Mouse (Mus musculus) layer of hippocampus, adult 11-12 months (tissue): ENCODE data around the gene Chadl.

Source experiments
- DNase-seq: peaks from one replicate; pipeline ENCODE4 v3.0.0; 2022; ENCODE audit warnings: low spot score

Gene Chadl

DNA sequence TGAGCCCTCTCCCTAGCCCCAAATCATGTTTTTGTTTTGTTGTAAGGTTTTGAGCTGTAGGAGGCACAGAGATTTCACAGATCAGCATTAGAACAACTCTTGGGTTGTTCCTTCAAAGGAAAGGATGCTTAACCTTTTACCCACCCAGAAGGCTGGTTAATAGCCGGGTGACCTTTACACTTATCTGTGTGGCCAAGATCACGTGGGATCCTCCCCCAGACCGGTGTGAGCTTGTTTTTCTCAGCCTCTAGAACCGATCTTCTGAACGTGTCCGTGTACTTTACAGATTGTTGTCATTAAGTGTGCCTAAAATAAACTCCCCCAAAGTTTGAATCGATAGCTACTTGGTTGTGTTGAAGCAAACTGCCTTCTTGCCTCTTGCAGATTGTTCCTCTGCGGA, 3.5 kb upstream of the Chadl start:
- DNase-seq: no peak

DNA sequence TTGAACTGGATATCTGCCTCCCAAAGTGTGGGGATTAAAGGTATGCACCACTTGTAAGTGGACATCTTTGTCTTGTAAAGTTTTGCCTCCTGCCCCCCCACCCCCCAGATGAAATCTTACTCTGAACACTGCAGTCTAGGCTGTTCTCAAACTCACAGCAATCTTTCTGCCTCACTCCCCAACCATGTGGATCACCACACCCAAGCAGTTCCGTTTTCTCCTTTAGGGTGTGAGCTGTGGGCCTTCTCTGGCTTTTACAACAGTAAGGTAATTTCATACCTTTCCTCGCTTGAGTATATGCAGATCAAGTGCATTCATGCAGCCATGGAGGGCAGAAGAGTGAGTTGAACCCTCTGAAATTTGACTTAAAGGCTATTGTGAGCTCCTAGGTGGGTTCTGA, 3.1 kb upstream of the Chadl start:
- DNase-seq: no peak

DNA sequence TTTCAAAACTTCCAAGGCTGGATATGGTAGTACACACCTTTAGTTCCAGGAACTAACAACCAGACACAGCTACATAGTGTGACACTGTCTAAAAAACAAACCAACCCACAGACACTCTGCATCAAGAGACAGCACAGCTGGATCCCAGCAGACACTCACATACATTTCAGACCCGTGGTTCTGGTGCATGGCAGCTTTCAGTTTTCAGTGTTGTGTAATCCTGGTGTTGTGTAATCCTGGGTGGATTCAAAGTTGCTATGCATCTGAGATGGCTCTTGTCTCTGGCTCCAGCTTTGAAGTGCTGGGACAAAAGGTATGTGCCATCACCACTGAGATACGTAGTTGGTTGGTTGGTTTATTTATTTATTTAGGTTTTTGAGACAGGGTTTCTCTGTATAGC, 1.4 kb upstream of the Chadl start:
- no peak for DNase-seq

DNA sequence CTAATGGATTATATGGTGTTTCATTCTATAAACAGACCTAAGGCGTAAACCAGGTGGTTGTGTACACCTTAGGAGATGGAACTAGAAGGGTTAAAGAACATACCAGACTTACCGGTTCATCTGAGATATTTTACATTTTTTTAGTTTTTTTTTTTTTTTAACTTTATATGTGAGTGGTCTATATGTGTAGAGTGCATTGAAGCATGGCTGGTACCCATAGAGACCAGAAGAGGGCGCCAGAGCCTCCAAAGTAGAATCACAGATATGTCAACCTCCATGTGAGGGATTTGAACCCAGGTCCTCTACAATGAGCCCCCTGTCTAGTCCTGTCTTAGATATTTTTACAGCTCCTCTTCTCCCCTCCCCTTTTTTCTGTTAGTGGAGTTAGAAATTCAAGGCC, 760 bp upstream of the Chadl start:
- DNase-seq: peak; percentile 57

DNA sequence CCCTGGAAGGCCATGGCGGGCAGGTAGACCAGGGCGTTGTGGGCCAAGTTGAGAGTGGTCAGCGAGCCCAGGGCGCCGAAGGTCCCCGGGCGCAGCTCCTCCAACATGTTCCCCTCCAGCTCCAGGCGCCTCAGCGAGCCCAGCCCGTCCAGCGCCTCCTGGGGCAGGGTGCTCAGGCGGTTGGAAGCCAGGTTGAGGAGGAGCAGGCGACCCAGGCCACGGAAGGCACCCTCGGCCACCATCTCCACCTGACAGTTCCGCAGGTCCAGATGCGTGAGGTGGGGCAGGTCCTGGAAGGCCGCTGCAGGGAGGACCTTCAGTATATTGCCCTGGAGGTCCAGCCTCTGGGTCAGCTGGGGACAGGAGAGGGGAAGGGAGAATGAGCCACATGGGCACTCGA, 2.2 kb downstream of the Chadl start:
- DNase-seq: no peak

DNA sequence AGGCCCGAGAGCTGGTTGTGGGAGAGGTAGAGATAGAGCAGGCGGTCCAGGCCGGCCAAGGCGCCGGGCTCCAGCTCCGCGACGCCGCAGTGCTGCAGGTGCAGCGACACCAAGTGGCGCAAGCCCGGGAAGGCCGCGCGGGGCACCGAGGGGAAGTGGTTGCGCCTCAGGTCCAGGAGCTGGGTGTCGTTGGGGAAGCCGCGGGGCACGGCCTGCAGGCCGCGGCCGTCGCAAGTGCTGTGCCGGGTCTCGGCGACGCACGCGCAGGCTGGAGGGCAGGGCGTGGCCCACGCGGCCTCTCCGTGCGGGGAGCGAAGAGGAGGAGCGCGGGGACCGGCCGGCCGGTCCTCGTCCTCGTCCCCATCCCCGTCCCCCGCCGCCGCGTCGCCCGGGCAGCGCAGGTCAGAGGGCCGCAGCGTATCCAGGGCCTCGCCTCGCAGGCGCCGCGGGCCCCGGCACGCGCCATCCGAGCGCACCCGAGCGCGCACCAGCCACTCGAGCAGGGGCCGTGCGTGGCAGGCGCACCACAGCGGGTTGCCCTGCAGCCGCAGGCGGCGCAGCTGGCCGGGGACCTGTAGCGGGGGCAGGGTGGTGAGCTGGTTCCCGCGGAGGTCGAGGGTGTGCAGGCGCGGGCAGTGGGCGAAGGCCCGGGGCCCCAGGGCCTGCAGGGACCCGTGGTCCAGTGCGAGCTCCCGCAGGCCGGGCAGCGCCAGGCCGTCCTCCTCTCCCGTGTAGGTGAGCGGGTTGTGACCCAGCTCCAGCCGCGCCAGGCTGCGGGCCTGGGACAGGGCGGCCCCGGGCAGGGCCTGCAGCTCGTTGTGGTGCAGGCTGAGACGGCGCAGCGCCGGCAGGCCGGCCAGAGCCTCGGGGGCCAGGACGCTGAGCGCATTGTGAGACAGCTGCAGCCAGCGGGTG, 2.9 kb downstream of the Chadl start:
- peak; percentile 79 for DNase-seq

DNA sequence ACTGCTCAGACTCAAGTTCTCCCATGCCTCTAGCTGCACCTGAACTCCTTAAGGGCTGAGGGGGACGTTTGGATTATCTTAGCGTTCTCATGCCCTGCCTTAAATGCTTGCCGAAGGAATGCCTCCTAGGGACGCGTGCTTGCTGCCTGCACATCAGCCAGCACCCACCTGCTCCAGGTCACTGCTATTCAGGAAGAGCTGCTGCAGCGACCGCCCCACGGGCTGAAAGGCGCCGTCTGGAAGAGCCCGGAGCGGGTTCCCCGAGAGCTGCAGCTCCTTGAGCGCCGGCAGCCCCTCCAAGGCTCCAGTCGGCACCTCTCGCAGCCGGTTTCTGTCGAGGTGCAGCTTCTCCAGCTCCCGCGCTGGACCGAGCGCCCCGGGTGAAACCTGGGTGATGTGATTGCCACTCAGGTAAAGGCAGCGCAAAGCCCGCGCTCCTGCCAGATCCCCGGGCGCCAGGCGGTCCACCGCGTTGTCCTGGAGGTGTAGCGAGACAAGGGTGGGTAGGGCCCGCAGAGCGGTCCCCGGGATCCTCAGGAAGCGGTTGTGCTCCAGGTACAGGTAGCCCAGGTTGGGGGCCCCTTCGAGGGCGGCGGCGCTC, 3.6 kb downstream of the Chadl start:
- DNase-seq: no peak

DNA sequence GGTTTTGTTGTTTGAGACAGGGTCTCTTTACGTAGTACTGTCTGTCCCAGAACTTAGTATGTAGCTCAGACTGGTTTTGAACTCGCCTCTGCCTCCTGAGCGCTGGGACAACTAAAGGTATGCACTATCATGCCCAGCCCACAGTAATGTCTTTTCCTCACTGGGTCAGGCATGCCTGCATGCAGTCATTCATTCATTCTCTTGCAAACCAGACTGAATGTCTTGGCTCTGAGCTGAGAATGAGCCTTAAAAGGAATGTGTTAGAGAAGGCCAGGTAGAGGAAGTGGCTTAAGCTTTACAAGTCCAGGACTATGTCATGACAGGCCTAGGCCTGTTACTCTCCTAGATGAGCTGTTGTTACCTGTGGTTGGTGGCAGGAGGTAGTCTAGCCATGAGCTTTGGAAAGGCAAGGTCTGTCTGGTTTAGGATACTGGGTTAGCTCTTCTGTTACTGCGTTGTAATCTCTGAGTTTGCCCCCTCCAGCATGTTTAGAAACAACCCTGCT, 16.7 kb downstream of the Chadl start:
- no peak for DNase-seq

DNA sequence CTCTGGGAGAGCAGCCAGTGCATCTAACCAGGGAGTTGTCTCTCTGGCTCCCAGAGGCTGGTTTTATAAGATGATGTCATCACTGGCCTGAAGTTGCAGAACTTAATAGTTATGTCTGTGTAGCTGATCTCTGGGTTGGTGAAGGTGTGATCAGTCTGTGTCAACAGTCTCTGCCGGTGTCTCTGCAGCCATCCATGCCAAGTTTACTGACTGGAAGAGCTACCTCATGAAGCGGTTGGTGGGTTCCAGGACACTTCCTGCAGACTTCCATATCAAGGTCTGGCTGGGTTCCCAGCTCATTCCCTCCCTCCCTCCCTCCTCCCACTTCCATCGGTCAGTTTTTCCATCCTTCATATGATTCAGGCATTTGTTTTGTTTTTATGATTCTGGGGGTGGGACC, 20.4 kb downstream of the Chadl start:
- DNase-seq: no peak

DNA sequence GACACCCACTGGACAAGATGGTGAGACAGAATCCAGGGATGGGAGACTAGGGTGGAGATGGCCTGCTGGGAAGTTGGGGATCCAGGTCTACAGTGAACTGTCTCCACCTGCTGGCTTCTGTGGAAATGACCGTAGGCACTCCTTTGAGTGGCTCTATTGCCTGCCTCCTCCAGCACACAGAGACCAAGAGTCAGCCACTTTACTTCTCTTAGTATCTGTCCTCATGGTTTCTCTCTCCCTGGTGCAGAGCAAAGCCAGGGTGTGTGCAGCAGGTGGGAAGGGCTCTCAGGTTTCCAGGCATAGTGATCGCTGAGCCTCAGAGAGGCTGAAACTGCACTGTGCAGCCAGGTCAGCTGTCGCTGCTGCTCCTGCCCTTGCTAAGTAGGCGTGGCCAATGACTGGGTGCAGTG, 26.9 kb downstream of the Chadl start:
- peak; percentile 51 for DNase-seq

DNA sequence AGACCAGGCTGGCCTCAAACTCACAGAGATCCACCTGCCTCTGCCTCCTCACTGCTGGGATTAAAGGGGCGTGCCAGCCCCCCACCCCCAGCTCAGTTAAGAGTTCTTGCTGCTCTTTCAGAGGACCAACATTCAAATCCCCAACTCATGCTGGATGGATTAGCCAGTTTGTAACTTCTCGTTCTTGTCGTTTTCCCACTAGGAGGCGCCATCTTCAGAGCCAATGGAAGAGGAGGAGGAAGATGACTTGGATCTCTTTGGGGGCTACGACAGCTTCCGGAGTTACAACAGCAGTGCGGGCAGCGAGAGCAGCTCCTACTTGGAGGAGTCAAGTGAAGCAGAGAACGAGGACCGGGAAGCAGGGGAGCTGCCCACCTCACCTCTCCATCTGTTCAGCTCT, 30.1 kb downstream of the Chadl start:
- no peak for DNase-seq

DNA sequence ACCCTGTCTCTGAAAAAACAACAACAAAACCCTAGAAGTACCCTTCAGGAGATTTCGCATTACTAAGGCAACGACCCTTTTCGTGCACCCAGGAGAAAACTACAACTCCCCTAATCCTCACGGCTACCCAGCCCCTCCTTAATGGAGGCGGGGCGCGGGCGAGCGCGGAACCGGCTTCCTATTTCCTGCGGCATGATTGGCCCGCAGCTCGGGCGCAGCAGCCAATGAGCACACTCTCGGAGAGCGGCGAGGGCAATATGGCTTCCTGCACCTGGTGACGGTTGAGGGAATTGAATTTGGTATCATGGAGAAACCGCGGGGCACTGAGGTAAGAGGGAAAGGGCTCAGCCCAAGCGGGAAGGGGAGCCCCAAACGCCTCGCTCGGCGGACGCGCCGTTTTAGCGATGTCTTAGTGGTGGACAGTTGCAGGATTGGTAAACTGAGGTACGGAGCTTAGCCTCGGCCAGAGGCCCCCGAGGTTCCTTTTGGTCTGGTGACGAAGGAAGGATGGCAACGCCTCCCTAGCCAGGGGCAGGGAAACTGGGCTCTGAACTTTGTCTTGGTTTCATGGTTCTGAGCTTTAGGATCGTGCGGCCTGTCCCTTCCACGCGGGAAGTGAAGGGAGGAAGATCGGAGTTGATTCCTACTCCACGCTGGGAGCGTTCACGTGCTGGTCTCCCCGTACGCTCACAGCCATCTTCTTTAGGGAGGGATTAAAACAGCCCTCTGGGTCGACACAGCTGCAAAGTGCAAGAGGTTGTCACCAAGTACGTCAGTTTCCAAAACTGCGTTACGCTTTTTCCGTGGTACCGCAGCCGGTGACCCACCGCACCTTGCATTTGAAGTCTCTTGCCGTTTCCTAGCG, 33.2 kb downstream of the Chadl start, which contains the start of gene L3mbtl2:
Gene L3mbtl2 (plus strand): TSS at position 193 of the 865 bp plus-strand sequence.
- peak; percentile 91 for DNase-seq

DNA sequence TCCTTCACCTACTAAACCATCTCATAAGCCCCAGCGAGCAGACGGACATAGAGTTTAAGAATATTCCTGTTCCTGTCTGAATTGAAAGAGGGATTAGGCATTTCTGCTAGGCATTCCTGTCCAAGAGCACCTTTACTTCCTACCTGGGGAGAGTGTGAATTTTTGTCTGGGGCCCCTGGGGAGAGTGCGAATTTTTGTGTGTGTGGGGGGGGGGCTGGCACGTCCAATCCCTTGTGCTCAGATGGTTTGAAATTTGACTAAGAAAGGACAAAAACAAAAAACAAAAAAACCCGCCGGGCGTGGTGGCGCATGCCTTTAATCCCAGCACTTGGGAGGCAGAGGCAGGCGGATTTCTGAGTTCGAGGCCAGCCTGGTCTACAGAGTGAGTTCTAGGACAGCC, 33.8 kb downstream of the Chadl start:
- DNase-seq: no peak

DNA sequence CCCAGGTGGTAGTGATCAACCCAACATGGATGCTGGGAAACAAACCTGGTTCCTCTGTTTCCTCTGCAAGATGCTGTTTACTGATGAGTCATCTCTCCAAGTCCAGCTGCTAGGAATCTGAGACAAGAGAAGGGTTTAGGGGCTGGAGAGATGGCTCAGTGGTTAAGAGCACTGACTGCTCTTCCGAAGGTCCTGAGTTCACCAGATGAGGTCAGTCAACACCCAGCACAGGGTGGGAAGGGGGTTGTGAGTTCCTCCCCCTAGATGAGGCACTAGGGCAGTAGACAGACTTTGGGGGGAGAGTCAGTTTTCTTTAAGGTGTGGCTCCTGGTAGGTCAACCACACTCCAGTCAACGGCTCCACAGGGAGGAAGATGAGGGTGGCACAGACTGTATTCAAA, 35.4 kb downstream of the Chadl start:
- DNase-seq: no peak

DNA sequence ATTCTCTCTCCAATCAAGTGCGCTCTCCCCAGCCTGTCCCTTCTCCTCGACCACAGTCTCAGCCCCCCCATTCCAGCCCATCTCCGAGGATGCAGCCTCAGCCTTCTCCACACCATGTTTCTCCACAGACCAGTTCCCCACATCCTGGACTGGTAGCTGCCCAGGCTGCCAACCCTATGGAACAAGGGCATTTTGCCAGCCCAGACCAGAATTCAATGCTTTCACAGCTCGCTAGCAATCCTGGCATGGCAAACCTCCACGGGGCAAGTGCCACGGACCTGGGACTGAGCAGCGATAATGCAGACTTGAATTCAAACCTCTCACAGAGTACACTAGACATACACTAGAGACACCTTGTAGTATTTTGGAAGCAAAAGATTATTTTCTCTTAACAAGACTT, 46.5 kb downstream of the Chadl start:
- DNase-seq: no peak

DNA sequence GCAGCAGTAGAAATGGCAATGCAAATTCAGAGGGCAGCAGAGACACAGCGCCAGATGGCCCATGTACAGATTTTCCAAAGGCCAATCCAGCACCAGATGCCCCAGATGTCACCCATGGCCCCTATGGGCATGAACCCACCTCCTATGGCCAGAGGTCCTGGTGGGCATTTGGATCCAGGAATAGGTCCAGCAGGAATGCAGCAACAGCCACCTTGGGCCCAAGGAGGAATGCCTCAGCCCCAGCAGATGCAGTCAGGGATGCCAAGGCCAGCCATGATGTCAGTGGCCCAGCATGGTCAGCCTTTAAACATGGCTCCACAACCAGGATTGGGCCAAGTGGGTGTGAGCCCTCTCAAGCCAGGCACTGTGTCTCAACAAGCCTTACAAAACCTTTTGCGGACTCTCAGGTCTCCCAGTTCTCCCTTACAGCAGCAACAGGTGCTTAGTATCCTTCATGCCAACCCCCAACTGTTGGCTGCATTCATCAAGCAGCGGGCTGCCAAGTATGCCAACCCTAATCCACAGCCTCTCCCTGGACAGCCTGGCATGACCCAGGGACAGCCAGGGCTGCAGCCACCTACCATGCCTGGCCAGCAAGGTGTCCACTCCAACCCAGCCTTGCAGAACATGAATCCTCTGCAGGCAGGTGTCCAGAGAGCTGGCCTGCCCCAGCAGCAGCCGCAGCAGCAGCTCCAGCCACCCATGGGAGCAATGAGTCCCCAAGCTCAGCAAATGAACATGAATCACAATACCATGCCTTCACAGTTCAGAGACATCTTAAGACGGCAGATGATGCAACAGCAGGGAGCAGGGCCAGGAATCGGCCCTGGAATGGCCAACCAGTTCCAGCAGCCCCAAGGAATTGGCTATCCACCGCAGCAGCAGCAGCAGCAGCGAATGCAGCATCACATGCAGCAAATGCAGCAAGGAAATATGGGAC, 47.3 kb downstream of the Chadl start:
- no peak for DNase-seq
